Mouse (Mus musculus): Measurements from ENCODE around the gene Fbxo24.

DNA sequence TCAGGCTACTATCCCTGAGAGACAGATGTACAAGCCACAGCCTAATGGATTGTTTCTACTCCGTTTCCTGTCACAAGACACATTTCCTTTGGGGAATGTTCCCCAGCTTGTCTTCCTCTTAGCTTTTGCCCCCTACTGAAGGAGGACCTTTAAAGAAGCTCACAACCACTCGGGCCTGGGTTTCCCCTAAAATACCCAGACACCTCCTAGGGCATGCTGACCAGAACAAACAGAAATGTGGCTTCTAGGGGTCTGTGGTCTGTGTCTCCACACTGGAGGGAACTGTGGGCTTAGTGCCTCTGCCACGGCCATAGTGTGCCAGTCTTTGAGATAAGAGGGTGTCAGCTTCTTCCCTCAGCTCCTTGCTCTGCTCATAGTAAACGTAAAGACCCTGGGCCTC is 2.8 kb upstream of the Fbxo24 start:
- no peak for TF ChIP-seq CTCF (IDR thresholded peaks at IDR 0.05; ENCODE audit: extremely low read depth, insufficient read depth, insufficient read length, insufficient replicate concordance)
- no peak for TF ChIP-seq POLR2A (IDR thresholded peaks at IDR 0.05; ENCODE audit: low read depth, low read length)

Data from spleen, adult 2 months (tissue).